Mouse (Mus musculus) embryonic facial prominence, embryonic 11.5 days (tissue): ENCODE data around the gene Olfr18. TPM values are rescaled to one million over a fixed set of nuclear protein-coding genes. Genes with fewer than 3 reads are reported as not detected.
"Not testable (repeated sequence)": the region's sequence is repeated elsewhere in the genome, so short reads cannot be mapped to it uniquely, and the experiment has no call there.

Source experiments
- ATAC-seq: fragments of 200-750 bp; cut with Nextera tagmentation; replicated peaks from 2 replicates; pipeline ENCODE4 v1.8.0; 2017; ENCODE audit warnings: low read depth; ENCODE audit not compliant: insufficient number of reproducible peaks, low FRiP score, low TSS enrichment
- DNase-seq: peaks from one replicate; pipeline ENCODE4 v3.0.0-alpha.2; 2015; ENCODE audit warnings: low spot score
- H3K27ac ChIP-seq: fragments of 300-500 bp; sonication (generic); replicated peaks from 2 replicates; pipeline ENCODE4 v1.5.1; 2014; ENCODE audit warnings: mild to moderate bottlenecking, low read depth, low read length, control low read depth
- H3K27me3 ChIP-seq: fragments of 300-500 bp; sonication (generic); 2 replicates; pipeline ENCODE4 v1.6.1; 2014; ENCODE audit warnings: mild to moderate bottlenecking, low read length, moderate library complexity, mixed read lengths; ENCODE audit not compliant: control insufficient read depth, insufficient read depth
- H3K36me3 ChIP-seq: fragments of 300-500 bp; sonication (generic); replicated peaks from 2 replicates; pipeline ENCODE4 v1.6.1; 2014; ENCODE audit warnings: low read depth, mild to moderate bottlenecking, low read length, moderate library complexity, mixed read lengths; ENCODE audit not compliant: control insufficient read depth, insufficient read depth
- H3K4me1 ChIP-seq: fragments of 300-500 bp; sonication (generic); 2 replicates; pipeline ENCODE4 v1.6.1; 2014; ENCODE audit warnings: low read length, mixed read lengths; ENCODE audit not compliant: control insufficient read depth, insufficient read depth
- H3K4me2 ChIP-seq: fragments of 300-500 bp; sonication (generic); 2 replicates; pipeline ENCODE4 v1.6.1; 2014; ENCODE audit warnings: low read depth, mild to moderate bottlenecking, control low read depth, low read length, moderate library complexity
- H3K4me3 ChIP-seq: fragments of 300-500 bp; sonication (generic); 2 replicates; pipeline ENCODE4 v1.5.1; 2014; ENCODE audit warnings: low read depth, low read length, control low read depth
- H3K9ac ChIP-seq: fragments of 300-500 bp; sonication (generic); replicated peaks from 2 replicates; pipeline ENCODE4 v1.6.1; 2014; ENCODE audit warnings: mild to moderate bottlenecking, control low read depth, low read length
- H3K9me3 ChIP-seq: fragments of 300-500 bp; sonication (generic); replicated peaks from 2 replicates; pipeline ENCODE4 v1.6.1; 2016; ENCODE audit warnings: mild to moderate bottlenecking, low read length, inconsistent platforms, mixed read lengths; ENCODE audit not compliant: control insufficient read depth
- WGBS: fragments of 180-500 bp; shearing (Covaris S2); extraction: QIAGEN DNeasy Blood & Tissue Kit; methylation state at CpG from one replicate; pipeline ENCODE4 v1.1.7; 2014; 5-methylcytosine and 5-hydroxymethylcytosine counted together
- polyA plus RNA-seq: library from polyadenylated mRNA; unstranded; fragments of >200 nt; fragmentation: Nextera tagmentation; extraction: Ambion mirVana; gene quantifications from 2 replicates; pipeline ENCODE4 v1.2.1, GENCODE M21; 2014

Gene Olfr18
- polyA plus RNA-seq, 1 experiment from 2014 or later: 0.11 TPM

DNA sequence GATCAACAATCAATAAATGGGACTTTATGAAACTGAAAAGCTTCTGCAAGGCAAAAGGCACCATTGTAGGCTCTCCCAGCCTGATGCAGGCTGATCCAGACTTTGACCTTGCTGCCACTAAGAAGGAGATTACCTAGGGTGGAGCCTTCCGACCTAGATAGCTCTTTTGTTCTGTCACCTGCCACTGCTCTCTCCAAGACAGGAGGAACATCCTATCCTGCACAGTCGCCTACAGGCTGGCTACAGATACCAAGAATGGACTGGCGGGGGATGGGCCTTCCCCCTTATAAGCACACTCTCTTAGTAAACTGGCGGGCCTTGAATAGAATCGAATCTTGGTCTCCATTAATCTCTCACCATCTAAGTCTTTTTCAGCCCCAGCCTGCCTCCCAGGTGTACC, 40.3 kb downstream of the Olfr18 start:
- H3K9ac ChIP-seq, H3K4me1 ChIP-seq, H3K9me3 ChIP-seq, H3K36me3 ChIP-seq, H3K4me2 ChIP-seq, H3K27ac ChIP-seq, DNase-seq, H3K4me3 ChIP-seq, ATAC-seq, H3K27me3 ChIP-seq: not testable (repeated sequence)
- 79% methylated on average over 5 of the region's 5 CpGs for WGBS

DNA sequence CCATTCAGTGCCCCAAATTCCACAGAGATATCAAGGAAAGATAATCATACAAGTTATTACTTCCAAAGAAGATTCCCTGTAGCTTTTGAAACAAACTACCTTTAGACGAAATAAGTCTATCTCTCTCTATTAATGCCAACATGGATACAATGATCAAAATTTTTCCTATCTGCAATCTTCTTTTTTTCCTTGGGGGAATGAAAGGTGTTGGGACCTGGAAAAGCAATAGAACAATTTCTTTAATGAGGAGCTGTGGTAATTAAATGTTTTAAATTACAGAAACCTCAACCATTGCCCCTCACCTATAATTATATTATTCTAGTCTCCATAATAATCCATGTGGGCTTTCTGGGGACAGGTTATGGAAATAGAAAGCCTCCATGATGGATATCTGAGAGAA, 53.8 kb downstream of the Olfr18 start, which contains the start of gene Olfr39:
Olfr39 (plus strand) TSS at position 301 of the 400 bp plus-strand sequence.
- DNase-seq (no peak), ATAC-seq (no peak)
- Histone ChIP-seq H3K27me3 (no peaks in the 10 kb centered on the region), H3K4me1 (no peaks in the 10 kb centered on the region), H3K27ac (no peak within 1 kb of the TSS), H3K4me2 (no peak within 1 kb of the TSS), H3K9me3 (no peaks in the 10 kb centered on the region), H3K36me3 (no peaks in the 10 kb centered on the region), H3K4me3 (no peak within 1 kb of the TSS), H3K9ac (no peak within 1 kb of the TSS)
- 84% methylated on average over 1 of the region's 1 CpGs for WGBS

Other genes with a start within 250 kb of the Olfr18 start
- gene Olfr868, start 237.5 kb downstream of the Olfr18 start, polyA plus RNA-seq: not detected in 2 replicates
- not detected in 2 replicates for gene Olfr869, start 207.1 kb downstream of the Olfr18 start, polyA plus RNA-seq
- gene Olfr870, start 162.0 kb downstream of the Olfr18 start, polyA plus RNA-seq: not detected in 2 replicates
- not detected in 2 replicates for gene Olfr871, start 123.9 kb downstream of the Olfr18 start, polyA plus RNA-seq
- gene Olfr872, start 99.0 kb downstream of the Olfr18 start, polyA plus RNA-seq: not detected in 2 replicates
- not detected in 2 replicates for gene Olfr39, start 53.7 kb downstream of the Olfr18 start, polyA plus RNA-seq
- not detected in 2 replicates for gene Olfr873, start 37.6 kb downstream of the Olfr18 start, polyA plus RNA-seq
- gene Zfp560, start 49.1 kb upstream of the Olfr18 start, polyA plus RNA-seq: 36.9 and 37.1 TPM in 2 replicates
- 31.2 and 34.6 TPM in 2 replicates for gene Zfp26, start 124.1 kb upstream of the Olfr18 start, polyA plus RNA-seq
- gene Zfp426, start 156.7 kb upstream of the Olfr18 start, polyA plus RNA-seq: 30.9 and 32.6 TPM in 2 replicates
- 147 and 154 TPM in 2 replicates for gene Zfp266, start 185.3 kb upstream of the Olfr18 start, polyA plus RNA-seq
- 18.7 and 20.2 TPM in 2 replicates for gene Zfp846, start 245.2 kb upstream of the Olfr18 start, polyA plus RNA-seq